Mouse (Mus musculus) heart, embryonic 16.5 days (tissue): ENCODE data around the gene Yaf2. TPM values are rescaled to one million over a fixed set of nuclear protein-coding genes. Genes with fewer than 3 reads are reported as not detected.
A peak's percentile ranks its signal among the peaks of the same experiment; 100 is the strongest.

Experiments
- ATAC-seq: fragments of 200-750 bp; cut with Nextera tagmentation; replicated peaks from 2 replicates; pipeline ENCODE4 v1.8.0; 2017; ENCODE audit warnings: moderate number of reproducible peaks; ENCODE audit not compliant: insufficient read depth, low FRiP score; ENCODE audit errors: extremely low read depth
- H3K27ac ChIP-seq: fragments of 300-500 bp; sonication (generic); 2 replicates; pipeline ENCODE4 v1.5.1; 2014; ENCODE audit warnings: mild to moderate bottlenecking, low read length, control low read depth, moderate library complexity
- H3K27me3 ChIP-seq: fragments of 300-500 bp; sonication (generic); 2 replicates; pipeline ENCODE4 v1.6.1; 2014; ENCODE audit warnings: low read length, mixed read lengths; ENCODE audit not compliant: control insufficient read depth, insufficient read depth
- H3K36me3 ChIP-seq: fragments of 300-500 bp; sonication (generic); 2 replicates; pipeline ENCODE4 v1.6.1; 2014; ENCODE audit not compliant: control insufficient read depth, insufficient read depth
- H3K4me1 ChIP-seq: fragments of 300-500 bp; sonication (generic); 2 replicates; pipeline ENCODE4 v1.6.1; 2014; ENCODE audit warnings: low read length, mixed read lengths; ENCODE audit not compliant: control insufficient read depth, insufficient read depth
- H3K4me2 ChIP-seq: fragments of 300-500 bp; sonication (generic); 2 replicates; pipeline ENCODE4 v1.6.1; 2014; ENCODE audit warnings: low read depth, mild to moderate bottlenecking, control low read depth, low read length
- H3K4me3 ChIP-seq: fragments of 300-500 bp; sonication (generic); 2 replicates; pipeline ENCODE4 v1.5.1; 2014; ENCODE audit warnings: mild to moderate bottlenecking, control low read depth, low read length
- H3K9ac ChIP-seq: fragments of 300-500 bp; sonication (generic); 2 replicates; pipeline ENCODE4 v1.6.1; 2014; ENCODE audit warnings: low read length, control low read depth
- H3K9me3 ChIP-seq: fragments of 300-500 bp; sonication (generic); replicated peaks from 2 replicates; pipeline ENCODE4 v1.6.1; 2016; ENCODE audit warnings: low read length; ENCODE audit not compliant: control insufficient read depth
- WGBS: fragments of 180-500 bp; shearing (Covaris S2); extraction: QIAGEN DNeasy Blood & Tissue Kit; methylation state at CpG from one replicate; pipeline ENCODE4 v1.1.7; 2014; 5-methylcytosine and 5-hydroxymethylcytosine counted together
- polyA plus RNA-seq: library from polyadenylated mRNA; unstranded; fragments of >200 nt; fragmentation: Nextera tagmentation; extraction: Ambion mirVana; gene quantifications from 2 replicates; pipeline ENCODE4 v1.2.1, GENCODE M21; 2015

Gene Yaf2
- polyA plus RNA-seq, 1 experiment from 2014 or later: 58.7 TPM

DNA sequence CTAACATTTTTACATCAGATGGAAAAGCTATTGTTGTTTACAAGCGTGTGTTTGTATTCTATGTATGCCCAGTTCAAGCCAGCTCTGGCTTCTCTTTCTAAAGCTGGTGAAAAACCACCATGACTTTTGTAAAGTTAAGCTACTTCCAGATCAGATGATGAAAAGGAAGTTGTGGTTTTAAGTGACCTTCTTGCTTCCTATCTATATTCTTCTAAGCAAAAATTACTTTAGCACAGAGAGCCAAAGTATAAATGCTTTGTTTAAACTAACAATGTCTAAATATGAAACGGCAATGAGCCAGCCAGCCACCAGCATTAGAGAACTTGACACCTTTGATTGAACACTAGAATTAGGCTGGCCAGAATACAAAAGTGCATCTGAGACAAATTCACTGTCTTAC, 38.5 kb downstream of the Yaf2 start:
- Histone ChIP-seq H3K27me3 (no peaks in the 10 kb centered on the region), H3K27ac (no peak overlapping the region), H3K9ac (no peak overlapping the region), H3K4me2 (no peak overlapping the region), H3K36me3 (no peaks in the 10 kb centered on the region), H3K4me1 (0 out of 2 replicates have a peak, but pooled peaks cover 2% of the 10 kb centered on the region), H3K4me3 (no peak overlapping the region), H3K9me3 (no peaks in the 10 kb centered on the region)
- ATAC-seq: no peak
- 70% methylated on average over 2 of the region's 2 CpGs for WGBS

DNA sequence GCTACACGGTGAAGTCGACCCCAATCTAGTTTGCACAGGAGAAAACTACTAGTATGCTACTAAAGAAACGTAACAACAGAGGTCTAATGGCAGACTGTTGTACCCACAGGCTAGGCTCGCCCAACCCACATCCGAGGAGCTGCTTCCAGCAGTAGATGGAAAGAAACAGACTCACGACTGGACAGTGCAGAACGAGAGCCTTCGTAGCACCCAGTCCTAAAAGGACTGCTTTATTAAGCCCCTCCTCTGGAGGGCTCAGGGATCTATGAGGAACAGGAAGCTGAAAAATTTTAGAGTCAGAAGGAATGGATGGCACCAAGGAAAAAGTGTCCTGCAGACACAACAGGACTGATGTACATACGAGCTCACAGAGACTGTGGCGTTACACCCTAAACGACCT, 42.3 kb downstream of the Yaf2 start:
- H3K27ac ChIP-seq: no peak overlapping the region
- 67% methylated on average over 11 of the region's 11 CpGs for WGBS
- H3K4me2 ChIP-seq: no peak overlapping the region
- no peak overlapping the region for H3K4me3 ChIP-seq
- H3K4me1 ChIP-seq: 0 out of 2 replicates have a peak, but pooled peaks cover under 1% of the 10 kb centered on the region
- H3K9ac ChIP-seq: no peak overlapping the region
- H3K27me3 ChIP-seq: no peaks in the 10 kb centered on the region
- H3K36me3 ChIP-seq: peaks cover under 1% of the 10 kb centered on the region; the same call in 1 of the 2 replicates
- ATAC-seq: no peak
- H3K9me3 ChIP-seq: no peaks in the 10 kb centered on the region

DNA sequence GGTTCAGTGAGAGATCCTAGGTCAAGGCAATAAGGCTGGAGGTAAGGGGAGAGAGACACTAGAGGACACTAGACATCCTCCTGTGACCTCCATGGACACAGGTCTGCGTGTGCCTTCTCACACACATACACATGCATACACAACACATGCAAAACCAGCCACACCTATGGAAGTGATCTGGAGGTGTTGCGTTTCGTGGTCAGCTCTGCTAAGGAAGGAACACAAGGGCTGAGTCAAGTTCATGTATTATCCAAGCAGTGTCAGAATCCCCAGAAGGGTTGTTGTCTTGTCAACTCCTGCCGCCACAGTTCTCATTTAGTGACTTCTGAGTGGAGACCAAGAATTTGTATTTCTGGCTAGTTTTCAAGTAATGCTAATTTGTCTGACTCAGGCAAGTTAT, 48.4 kb downstream of the Yaf2 start:
- peaks cover 7% of the 10 kb centered on the region for H3K36me3 ChIP-seq
- no peak overlapping the region for H3K4me3 ChIP-seq
- H3K9me3 ChIP-seq: no peaks in the 10 kb centered on the region
- no peak overlapping the region for H3K27ac ChIP-seq
- H3K4me1 ChIP-seq: no peaks in the 10 kb centered on the region
- H3K4me2 ChIP-seq: no peak overlapping the region
- WGBS: 85% methylated on average over 4 of the region's 4 CpGs
- H3K9ac ChIP-seq: no peak overlapping the region
- ATAC-seq: no peak
- H3K27me3 ChIP-seq: no peaks in the 10 kb centered on the region

DNA sequence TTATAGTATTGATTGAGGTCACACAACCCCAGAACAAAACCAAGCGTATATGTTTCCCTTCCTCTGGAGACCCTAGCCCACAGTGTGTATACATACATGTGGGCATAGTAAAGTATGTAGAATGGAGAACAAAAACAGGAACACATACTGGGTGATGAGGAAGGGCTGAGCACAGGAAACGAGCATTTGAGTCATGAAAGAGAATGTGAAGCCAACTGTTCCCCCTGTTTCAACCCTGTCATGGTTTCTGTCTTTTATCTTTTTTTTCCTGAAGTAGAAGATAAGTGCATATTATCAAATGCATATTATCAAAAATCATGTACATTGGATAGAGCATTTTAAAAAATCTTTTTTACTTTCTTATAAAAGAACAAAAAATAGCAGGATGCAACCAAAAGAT, 49.1 kb downstream of the Yaf2 start:
- H3K27me3 ChIP-seq: no peaks in the 10 kb centered on the region
- no peaks in the 10 kb centered on the region for H3K4me1 ChIP-seq
- no peak overlapping the region for H3K9ac ChIP-seq
- no peaks in the 10 kb centered on the region for H3K9me3 ChIP-seq
- no peak overlapping the region for H3K27ac ChIP-seq
- no peak for ATAC-seq
- H3K4me3 ChIP-seq: no peak overlapping the region
- H3K4me2 ChIP-seq: no peak overlapping the region
- H3K36me3 ChIP-seq: peaks cover 7% of the 10 kb centered on the region
- 61% methylated on average over 2 of the region's 2 CpGs for WGBS

DNA sequence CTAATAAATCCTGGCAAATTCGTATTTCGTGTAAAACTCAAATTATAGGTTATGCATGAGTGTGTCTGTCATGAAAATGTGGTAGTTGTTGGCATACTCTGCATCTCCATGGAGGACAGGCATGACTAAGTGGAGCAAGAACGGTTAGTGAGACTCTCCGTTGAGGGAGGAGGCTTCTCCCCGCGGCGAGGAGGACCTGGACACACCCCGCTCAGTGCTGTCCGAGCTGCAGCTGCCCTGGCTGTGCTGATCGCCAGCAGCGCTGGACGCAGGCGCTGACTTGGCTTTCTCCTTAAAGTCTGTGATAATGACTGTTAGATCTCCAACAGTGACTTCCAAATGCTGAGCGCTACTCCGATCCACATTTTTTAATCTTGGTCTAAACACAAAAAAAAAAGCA, 51.5 kb downstream of the Yaf2 start:
- Histone ChIP-seq H3K4me3 (no peak overlapping the region), H3K4me1 (no peaks in the 10 kb centered on the region), H3K4me2 (no peak overlapping the region), H3K9ac (no peak overlapping the region), H3K36me3 (peaks cover 11% of the 10 kb centered on the region), H3K9me3 (no peaks in the 10 kb centered on the region), H3K27me3 (no peaks in the 10 kb centered on the region), H3K27ac (no peak overlapping the region)
- 78% methylated on average over 15 of the region's 15 CpGs for WGBS
- no peak for ATAC-seq

DNA sequence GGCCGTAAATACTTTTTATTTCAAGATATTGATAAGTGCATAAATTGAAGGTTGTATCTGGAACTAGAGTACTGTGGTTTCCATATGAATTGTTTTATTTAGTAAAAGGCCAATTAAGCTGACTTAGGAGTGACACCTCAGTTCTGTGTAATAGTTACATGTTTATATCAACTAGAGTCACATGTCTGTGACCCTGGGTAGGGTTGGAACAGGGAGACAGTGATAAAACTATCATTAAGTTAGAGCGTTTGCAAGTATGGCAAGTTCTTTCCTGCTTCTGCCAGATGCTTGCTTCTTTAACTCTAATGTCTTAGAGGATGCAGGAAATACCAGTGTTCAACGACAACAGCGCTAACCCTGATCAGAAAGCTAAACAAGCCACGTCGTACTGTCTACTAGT, 52.4 kb downstream of the Yaf2 start:
- no peak overlapping the region for H3K27ac ChIP-seq
- H3K4me3 ChIP-seq: no peak overlapping the region
- no peaks in the 10 kb centered on the region for H3K4me1 ChIP-seq
- WGBS: 79% methylated on average over 6 of the region's 6 CpGs
- H3K9ac ChIP-seq: no peak overlapping the region
- H3K36me3 ChIP-seq: peaks cover 9% of the 10 kb centered on the region
- H3K4me2 ChIP-seq: no peak overlapping the region
- no peak for ATAC-seq
- no peaks in the 10 kb centered on the region for H3K9me3 ChIP-seq
- H3K27me3 ChIP-seq: no peaks in the 10 kb centered on the region

DNA sequence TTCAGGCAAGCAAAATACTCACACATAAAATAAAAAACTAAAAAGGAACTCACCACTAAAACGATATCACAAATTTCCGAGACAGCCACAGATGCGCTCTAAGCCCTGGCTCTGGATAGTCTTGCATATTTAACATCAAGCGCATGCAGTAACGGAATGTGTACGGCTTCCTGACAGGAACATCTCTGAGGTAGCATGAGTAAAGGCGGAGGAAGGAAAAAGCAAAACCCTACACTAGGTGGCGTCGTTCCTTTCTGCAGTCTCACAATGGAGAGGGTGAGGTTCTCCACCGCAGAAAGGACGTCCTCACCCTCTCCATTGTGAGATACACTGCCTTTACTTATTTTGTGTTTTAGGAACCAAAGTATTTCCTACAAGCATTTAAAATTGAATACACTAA, 53.4 kb downstream of the Yaf2 start:
- no peaks in the 10 kb centered on the region for H3K9me3 ChIP-seq
- no peaks in the 10 kb centered on the region for H3K27me3 ChIP-seq
- H3K27ac ChIP-seq: no peak overlapping the region
- no peak overlapping the region for H3K4me3 ChIP-seq
- peaks cover 9% of the 10 kb centered on the region for H3K36me3 ChIP-seq
- no peak overlapping the region for H3K9ac ChIP-seq
- no peak for ATAC-seq
- no peaks in the 10 kb centered on the region for H3K4me1 ChIP-seq
- H3K4me2 ChIP-seq: no peak overlapping the region
- WGBS: 74% methylated on average over 11 of the region's 11 CpGs

DNA sequence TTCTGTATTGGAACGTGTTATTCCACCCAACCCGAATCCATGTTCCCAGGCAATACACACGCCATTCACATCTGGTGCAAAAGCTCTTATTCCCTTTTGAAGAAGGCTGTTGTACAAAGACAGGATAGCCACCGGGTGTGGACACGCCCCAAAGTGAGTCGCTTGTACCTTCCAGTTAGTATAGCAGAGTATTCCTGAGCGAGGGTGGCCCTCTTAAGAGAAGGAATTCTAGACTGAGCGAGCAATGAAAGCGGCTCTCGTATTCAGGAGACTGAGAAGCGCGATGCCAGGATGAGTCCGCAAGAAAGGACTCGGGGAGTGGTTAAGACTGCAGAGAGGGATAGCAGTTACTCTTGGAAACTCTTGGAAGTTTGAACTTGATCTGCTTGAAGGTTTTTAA, 60.5 kb downstream of the Yaf2 start:
- Histone ChIP-seq H3K36me3 (0 out of 2 replicates have a peak, but pooled peaks cover 3% of the 10 kb centered on the region), H3K4me1 (peaks cover 19% of the 10 kb centered on the region), H3K4me2 (peak overlapping the region; percentile 89), H3K4me3 (peak overlapping the region; percentile 80), H3K27ac (no peak overlapping the region), H3K27me3 (no peaks in the 10 kb centered on the region), H3K9me3 (no peaks in the 10 kb centered on the region), H3K9ac (peak overlapping the region; percentile 55)
- 6% methylated on average over 14 of the region's 14 CpGs for WGBS
- no peak for ATAC-seq

DNA sequence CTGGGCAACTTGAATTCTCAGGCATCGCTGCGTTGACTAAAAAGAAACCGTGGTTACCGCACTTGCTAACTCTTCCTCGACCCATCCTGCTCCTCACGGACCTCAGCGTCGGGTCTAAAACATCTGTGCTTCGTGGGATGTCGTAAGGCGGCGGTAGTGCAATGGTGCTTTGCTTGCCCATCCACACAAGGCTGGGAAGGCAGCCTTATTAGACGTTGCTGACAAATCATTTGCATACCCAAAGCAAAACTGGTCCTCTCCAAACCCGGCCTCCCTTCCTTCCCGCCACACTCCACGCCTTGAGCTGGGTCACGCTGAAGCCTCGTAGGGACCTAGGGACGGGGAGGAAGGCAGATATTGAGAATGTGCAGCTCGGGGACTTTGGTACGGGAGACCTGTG, 61.1 kb downstream of the Yaf2 start:
- WGBS: 0% methylated on average over 21 of the region's 21 CpGs
- H3K36me3 ChIP-seq: no peaks in the 10 kb centered on the region
- peak overlapping the region; percentile 70 for H3K27ac ChIP-seq
- peak overlapping the region; percentile 89 for H3K4me2 ChIP-seq
- peak overlapping the region; percentile 67 for H3K9ac ChIP-seq
- peaks cover 19% of the 10 kb centered on the region for H3K4me1 ChIP-seq
- ATAC-seq: peak; percentile 34
- no peaks in the 10 kb centered on the region for H3K27me3 ChIP-seq
- H3K9me3 ChIP-seq: no peaks in the 10 kb centered on the region
- peak overlapping the region; percentile 80 for H3K4me3 ChIP-seq
